Mouse (Mus musculus): ENCODE results near the gene Slc6a6. TPM values are rescaled to one million over a fixed set of nuclear protein-coding genes. Genes with fewer than 3 reads are reported as not detected.

Slc6a6 gene
- polyA plus RNA-seq, 2 experiments = 7.5 to 8.0 TPM

- no peaks in the 10 kb centered on the region for H3K4me1 ChIP-seq (replicated peaks; ENCODE audit: control insufficient read depth in 2 of 2, insufficient read depth in 2 of 2, low read length in 1 of 2)
- WGBS (ENCODE audit: insufficient replicate concordance) = 73% methylated on average over 12 of the region's 12 CpGs
- no peak overlapping the region for H3K27ac ChIP-seq
- H3K9me3 ChIP-seq (ENCODE audit: control insufficient read depth, low read length) = no peaks in the 10 kb centered on the region
- H3K36me3 ChIP-seq (replicated peaks; ENCODE audit: control insufficient read depth, insufficient read depth, low read depth) = no peaks in the 10 kb centered on the region
- H3K4me3 ChIP-seq (ENCODE audit: insufficient read depth in 1 of 2, low read depth in 2 of 2, low read length in 2 of 2) = no peak overlapping the region
- no peak for DNase-seq (ENCODE audit: low read depth in 3 of 3, low spot score in 3 of 3)
- no peak for ATAC-seq (ENCODE audit: insufficient read depth)
- H3K27me3 ChIP-seq (ENCODE audit: control insufficient read depth, insufficient read depth, low read length) = no peaks in the 10 kb centered on the region
- no peak for TF ChIP-seq CTCF (IDR thresholded peaks at IDR 0.05; ENCODE audit: low read depth)
- no peak for TF ChIP-seq EP300 (IDR thresholded peaks at IDR 0.05; ENCODE audit: low read depth)
- H3K4me2 ChIP-seq (ENCODE audit: low read depth) = no peak overlapping the region
- H3K9ac ChIP-seq (replicated peaks) = no peak overlapping the region
These were observed 71.0 kb downstream of the Slc6a6 start for GRCm38 (mm10) chr6:91754845-91755244.

GRCm38 (mm10) chr6:91762051-91762742, 78.3 kb downstream of the Slc6a6 start:
- Histone ChIP-seq H3K36me3 (replicated peaks; ENCODE audit: control insufficient read depth, insufficient read depth, low read depth) (no peaks in the 10 kb centered on the region), H3K4me1 (replicated peaks; ENCODE audit: control insufficient read depth in 2 of 2, insufficient read depth in 2 of 2, low read length in 1 of 2) (no peaks in the 10 kb centered on the region), H3K27ac (no peak overlapping the region), H3K4me3 (ENCODE audit: insufficient read depth in 1 of 2, low read depth in 2 of 2, low read length in 2 of 2) (no peak overlapping the region), H3K27me3 (ENCODE audit: control insufficient read depth, insufficient read depth, low read length) (no peaks in the 10 kb centered on the region), H3K4me2 (ENCODE audit: low read depth) (no peak overlapping the region), H3K9ac (replicated peaks) (no peak overlapping the region), H3K9me3 (ENCODE audit: control insufficient read depth, low read length) (no peaks in the 10 kb centered on the region)
- 50% methylated on average over 9 of the region's 9 CpGs for WGBS (ENCODE audit: insufficient replicate concordance)
- TF ChIP-seq CTCF (IDR thresholded peaks at IDR 0.05; ENCODE audit: low read depth) = peak; percentile 25; the same call in 1 of the 2 replicates
- no peak for TF ChIP-seq EP300 (IDR thresholded peaks at IDR 0.05; ENCODE audit: low read depth)
- DNase-seq (ENCODE audit: low read depth in 3 of 3, low spot score in 3 of 3) = no peak
- no peak for ATAC-seq (ENCODE audit: insufficient read depth)

GRCm38 (mm10) chr6:91767550-91767949, 83.7 kb downstream of the Slc6a6 start:
- no peaks in the 10 kb centered on the region for H3K27me3 ChIP-seq (ENCODE audit: control insufficient read depth, insufficient read depth, low read length)
- H3K4me3 ChIP-seq (ENCODE audit: insufficient read depth in 1 of 2, low read depth in 2 of 2, low read length in 2 of 2) = no peak overlapping the region
- TF ChIP-seq CTCF (IDR thresholded peaks at IDR 0.05; ENCODE audit: low read depth) = no peak
- no peak for TF ChIP-seq EP300 (IDR thresholded peaks at IDR 0.05; ENCODE audit: low read depth)
- no peak for ATAC-seq (ENCODE audit: insufficient read depth)
- H3K4me2 ChIP-seq (ENCODE audit: low read depth) = no peak overlapping the region
- no peak overlapping the region for H3K9ac ChIP-seq (replicated peaks)
- 36% methylated on average over 8 of the region's 8 CpGs for WGBS (ENCODE audit: insufficient replicate concordance)
- H3K4me1 ChIP-seq (replicated peaks; ENCODE audit: control insufficient read depth in 2 of 2, insufficient read depth in 2 of 2, low read length in 1 of 2) = no peaks in the 10 kb centered on the region
- DNase-seq (ENCODE audit: low read depth in 3 of 3, low spot score in 3 of 3) = no peak
- no peaks in the 10 kb centered on the region for H3K36me3 ChIP-seq (replicated peaks; ENCODE audit: control insufficient read depth, insufficient read depth, low read depth)
- no peaks in the 10 kb centered on the region for H3K9me3 ChIP-seq (ENCODE audit: control insufficient read depth, low read length)
- H3K27ac ChIP-seq = no peak overlapping the region

- no peaks in the 10 kb centered on the region for H3K36me3 ChIP-seq (replicated peaks; ENCODE audit: control insufficient read depth, insufficient read depth, low read depth)
- no peak overlapping the region for H3K4me2 ChIP-seq (ENCODE audit: low read depth)
- H3K4me3 ChIP-seq (ENCODE audit: insufficient read depth in 1 of 2, low read depth in 2 of 2, low read length in 2 of 2) = no peak overlapping the region
- H3K9me3 ChIP-seq (ENCODE audit: control insufficient read depth, low read length) = no peaks in the 10 kb centered on the region
- DNase-seq (ENCODE audit: low read depth in 3 of 3, low spot score in 3 of 3) (no peak), ATAC-seq (ENCODE audit: insufficient read depth) (no peak)
- H3K27me3 ChIP-seq (ENCODE audit: control insufficient read depth, insufficient read depth, low read length) = no peaks in the 10 kb centered on the region
- TF ChIP-seq CTCF (IDR thresholded peaks at IDR 0.05; ENCODE audit: low read depth) (no peak), EP300 (IDR thresholded peaks at IDR 0.05; ENCODE audit: low read depth) (no peak)
- H3K9ac ChIP-seq (replicated peaks) = no peak overlapping the region
- 48% methylated on average over 5 of the region's 5 CpGs for WGBS (ENCODE audit: insufficient replicate concordance)
- H3K4me1 ChIP-seq (replicated peaks; ENCODE audit: control insufficient read depth in 2 of 2, insufficient read depth in 2 of 2, low read length in 1 of 2) = no peaks in the 10 kb centered on the region
- no peak overlapping the region for H3K27ac ChIP-seq
These were observed 90.1 kb downstream of the Slc6a6 start for GRCm38 (mm10) chr6:91773951-91774350.

GRCm38 (mm10) chr6:91776543-91776942, 92.7 kb downstream of the Slc6a6 start:
- 6% methylated on average over 9 of the region's 9 CpGs for WGBS (ENCODE audit: insufficient replicate concordance)
- Histone ChIP-seq H3K27me3 (ENCODE audit: control insufficient read depth, insufficient read depth, low read length) (no peaks in the 10 kb centered on the region), H3K27ac (no peak overlapping the region), H3K4me2 (ENCODE audit: low read depth) (no peak overlapping the region), H3K4me3 (ENCODE audit: insufficient read depth in 1 of 2, low read depth in 2 of 2, low read length in 2 of 2) (no peak overlapping the region), H3K4me1 (replicated peaks; ENCODE audit: control insufficient read depth in 2 of 2, insufficient read depth in 2 of 2, low read length in 1 of 2) (no peaks in the 10 kb centered on the region), H3K9ac (replicated peaks) (no peak overlapping the region), H3K9me3 (ENCODE audit: control insufficient read depth, low read length) (no peaks in the 10 kb centered on the region), H3K36me3 (replicated peaks; ENCODE audit: control insufficient read depth, insufficient read depth, low read depth) (no peaks in the 10 kb centered on the region)
- no peak for TF ChIP-seq EP300 (IDR thresholded peaks at IDR 0.05; ENCODE audit: low read depth)
- TF ChIP-seq CTCF (IDR thresholded peaks at IDR 0.05; ENCODE audit: low read depth) = peak; percentile 90
- ATAC-seq (ENCODE audit: insufficient read depth) = no peak
- peak in 2 of 3 experiments; percentile 3 to 7 for DNase-seq (ENCODE audit: low read depth in 3 of 3, low spot score in 3 of 3)
